Mouse (Mus musculus) MEL (cell line): ENCODE results near the gene Gm20425. TPM values are rescaled to one million over a fixed set of nuclear protein-coding genes. Genes with fewer than 3 reads are reported as not detected.

Experiments
- DNase-seq: peaks from one replicate; pipeline ENCODE4 v3.0.0; 2011; ENCODE audit warnings: low read depth, low spot score
- H3K27ac ChIP-seq: 2 replicates; pipeline ENCODE4 v1.5.1; 2012; ENCODE audit warnings: low read depth, mild to moderate bottlenecking, control low read depth, low read length, moderate library complexity; ENCODE audit not compliant: control insufficient read depth
- H3K27me3 ChIP-seq, 2 experiments: fragments of 150-350 bp in 1 of 2; sonication (generic) in 1 of 2; 2 replicates each; pipeline ENCODE4 v1.6.1; 2012; ENCODE audit warnings: low read length in 2 of 2, mild to moderate bottlenecking in 2 of 2, improper control_type of control experiment in 1 of 2, moderate library complexity in 1 of 2; ENCODE audit not compliant: insufficient read depth in 2 of 2, control insufficient read depth in 1 of 2
- H3K36me3 ChIP-seq, 2 experiments: 2 replicates each; pipeline ENCODE4 v1.6.1; 2012 to 2014; ENCODE audit warnings: low read length in 2 of 2, improper control_type of control experiment in 1 of 2, inconsistent platforms in 1 of 2, mild to moderate bottlenecking in 1 of 2; ENCODE audit not compliant: insufficient read depth in 2 of 2, control insufficient read depth in 1 of 2
- H3K4me1 ChIP-seq, 2 experiments: fragments of 150-350 bp in 1 of 2; sonication (generic) in 1 of 2; 2 replicates each; pipeline ENCODE4 v1.6.1; 2012; ENCODE audit warnings: low read length in 2 of 2, improper control_type of control experiment in 1 of 2, mild to moderate bottlenecking in 1 of 2; ENCODE audit not compliant: insufficient read depth in 2 of 2, control insufficient read depth in 1 of 2
- H3K4me3 ChIP-seq, 2 experiments: fragments of 150-350 bp in 1 of 2; sonication (generic) in 1 of 2; 2 replicates each; pipeline ENCODE4 v1.5.1; 2012; ENCODE audit warnings: low read depth in 2 of 2, low read length in 2 of 2, mild to moderate bottlenecking in 2 of 2, moderate library complexity in 2 of 2, control low read depth in 1 of 2, improper control_type of control experiment in 1 of 2; ENCODE audit not compliant: control insufficient read depth in 1 of 2, insufficient read depth in 1 of 2
- H3K79me2 ChIP-seq: 2 replicates; pipeline ENCODE4 v1.6.1; 2012; ENCODE audit warnings: mild to moderate bottlenecking, low read length, moderate library complexity; ENCODE audit not compliant: control insufficient read depth, poor library complexity, insufficient read depth
- H3K9ac ChIP-seq: 2 replicates; pipeline ENCODE4 v1.6.1; 2012; ENCODE audit warnings: low read depth, mild to moderate bottlenecking, control low read depth, low read length, moderate library complexity; ENCODE audit not compliant: control insufficient read depth, poor library complexity, severe bottlenecking
- H3K9me3 ChIP-seq: fragments of 150-350 bp; sonication (generic); replicated peaks from 2 replicates; pipeline ENCODE4 v1.6.1; 2012; ENCODE audit warnings: mild to moderate bottlenecking, low read length, improper control_type of control experiment, moderate library complexity; ENCODE audit not compliant: insufficient read depth
- CHD1 ChIP-seq: IDR thresholded peaks from 2 replicates; pipeline ENCODE4 v1.6.1; 2012; ENCODE audit warnings: low read depth, mild to moderate bottlenecking, inconsistent platforms, low read length, improper control_type of control experiment
- CHD2 ChIP-seq: IDR thresholded peaks from 2 replicates; pipeline ENCODE4 v1.6.1; 2011; ENCODE audit warnings: low read length, improper control_type of control experiment
- CTCF ChIP-seq, 3 experiments: IDR thresholded peaks in 2 of 3; conservative IDR thresholded peaks in 1 of 3; 2 replicates each; pipeline ENCODE4 v1.5.1; 2011 to 2012; ENCODE audit warnings: low read length in 3 of 3, low read depth in 2 of 3, mild to moderate bottlenecking in 2 of 3, improper control_type of control experiment in 1 of 3, inconsistent platforms in 1 of 3, mixed read lengths in 1 of 3, moderate library complexity in 1 of 3; ENCODE audit not compliant: control insufficient read depth in 1 of 3, insufficient read depth in 1 of 3, poor library complexity in 1 of 3, severe bottlenecking in 1 of 3
- EP300 ChIP-seq, 2 experiments: IDR thresholded peaks; 2 replicates each; pipeline ENCODE4 v1.6.1; 2011; ENCODE audit warnings: improper control_type of control experiment in 2 of 2, low read length in 2 of 2, low read depth in 1 of 2, mild to moderate bottlenecking in 1 of 2
- GABPA ChIP-seq: IDR thresholded peaks from 2 replicates; pipeline ENCODE4 v1.6.1; 2012; ENCODE audit warnings: low read depth, mild to moderate bottlenecking, inconsistent platforms, low read length, improper control_type of control experiment, moderate library complexity
- HCFC1 ChIP-seq: IDR thresholded peaks from 2 replicates; pipeline ENCODE4 v1.6.1; 2012; ENCODE audit warnings: low read depth, mild to moderate bottlenecking, inconsistent platforms, low read length, improper control_type of control experiment, moderate library complexity
- JUND ChIP-seq: IDR thresholded peaks from 2 replicates; pipeline ENCODE4 v1.6.1; 2011; ENCODE audit warnings: low read depth, mild to moderate bottlenecking, improper control_type of control experiment, low read length
- MAZ ChIP-seq: IDR thresholded peaks from 2 replicates; pipeline ENCODE4 v1.6.1; 2012; ENCODE audit warnings: low read depth, mild to moderate bottlenecking, inconsistent platforms, low read length, improper control_type of control experiment
- MYB ChIP-seq: IDR thresholded peaks from 2 replicates; pipeline ENCODE4 v1.6.1; 2011; ENCODE audit warnings: mild to moderate bottlenecking, low read depth, low read length, improper control_type of control experiment
- MYC ChIP-seq: IDR thresholded peaks from 2 replicates; pipeline ENCODE4 v1.6.1; 2011; ENCODE audit warnings: low read depth, mild to moderate bottlenecking, low read length, improper control_type of control experiment, moderate library complexity
- POLR2A ChIP-seq, 2 experiments: IDR thresholded peaks; 2 replicates each; pipeline ENCODE4 v1.6.1; 2011 to 2012; ENCODE audit warnings: low read length in 2 of 2, mild to moderate bottlenecking in 2 of 2, control low read depth in 1 of 2, improper control_type of control experiment in 1 of 2, low read depth in 1 of 2, moderate library complexity in 1 of 2; ENCODE audit not compliant: control insufficient read depth in 1 of 2, insufficient read depth in 1 of 2, poor library complexity in 1 of 2
- POLR2AphosphoS2 ChIP-seq: IDR thresholded peaks from 2 replicates; pipeline ENCODE4 v1.6.1; 2011; ENCODE audit warnings: low read length, improper control_type of control experiment
- POLR2AphosphoS5 ChIP-seq: IDR thresholded peaks from 2 replicates; pipeline ENCODE4 v1.6.1; 2012; ENCODE audit warnings: low read depth, borderline replicate concordance, mild to moderate bottlenecking, inconsistent platforms, low read length, moderate library complexity, mixed read lengths
- RAD21 ChIP-seq: IDR thresholded peaks from 2 replicates; pipeline ENCODE4 v1.6.1; 2011; ENCODE audit warnings: mild to moderate bottlenecking, low read depth, low read length, improper control_type of control experiment
- SIN3A ChIP-seq: IDR thresholded peaks from 2 replicates; pipeline ENCODE4 v1.6.1; 2012; ENCODE audit warnings: low read length, improper control_type of control experiment, inconsistent platforms
- SMC3 ChIP-seq: IDR thresholded peaks from 2 replicates; pipeline ENCODE4 v1.6.1; 2011; ENCODE audit warnings: low read depth, low read length, improper control_type of control experiment
- TAL1 ChIP-seq: IDR thresholded peaks from 2 replicates; pipeline ENCODE4 v1.6.1; 2012; ENCODE audit warnings: mild to moderate bottlenecking, inconsistent platforms, low read length, moderate library complexity, mixed read lengths
- TBP ChIP-seq: IDR thresholded peaks from 2 replicates; pipeline ENCODE4 v1.8.0; 2011; ENCODE audit warnings: low read depth, low read length, improper control_type of control experiment
- UBTF ChIP-seq: IDR thresholded peaks from 2 replicates; pipeline ENCODE4 v1.6.1; 2012; ENCODE audit warnings: low read depth, mild to moderate bottlenecking, inconsistent platforms, low read length, improper control_type of control experiment, moderate library complexity, borderline replicate concordance; ENCODE audit not compliant: insufficient read depth
- USF1 ChIP-seq: IDR thresholded peaks from 2 replicates; pipeline ENCODE4 v1.6.1; 2014; ENCODE audit warnings: low read depth, mild to moderate bottlenecking, inconsistent platforms, low read length, improper control_type of control experiment, moderate library complexity
- USF2 ChIP-seq, 2 experiments: IDR thresholded peaks; 2 replicates each; pipeline ENCODE4 v1.6.1; 2011 to 2012; ENCODE audit warnings: improper control_type of control experiment in 2 of 2, low read length in 2 of 2, borderline replicate concordance in 1 of 2, inconsistent platforms in 1 of 2, low read depth in 1 of 2, mild to moderate bottlenecking in 1 of 2; ENCODE audit not compliant: insufficient read depth in 1 of 2
- ZKSCAN1 ChIP-seq: IDR thresholded peaks from 2 replicates; pipeline ENCODE4 v1.6.1; 2012; ENCODE audit warnings: low read depth, mild to moderate bottlenecking, inconsistent platforms, low read length, improper control_type of control experiment, moderate library complexity
- ZMIZ1 ChIP-seq: IDR thresholded peaks from 2 replicates; pipeline ENCODE4 v1.6.1; 2012; ENCODE audit warnings: low read depth, mild to moderate bottlenecking, inconsistent platforms, low read length, improper control_type of control experiment, moderate library complexity
- polyA plus RNA-seq, 2 experiments: library from polyadenylated mRNA; stranded (reverse) in 1 of 2; unstranded in 1 of 2; fragments of >175 nt in 1 of 2; fragments of >200 nt in 1 of 2; gene quantifications; 2 replicates each; pipeline versions ENCODE4 v1.2.1 to v1.2.4; 2012; ENCODE audit warnings: low replicate concordance in 2 of 2, low read depth in 1 of 2; ENCODE audit not compliant: insufficient read length in 2 of 2, insufficient read depth in 1 of 2, missing spikeins in 1 of 2
- total RNA-seq: library from RNA; depleted of rRNA; stranded (reverse); fragments of 300-350 nt; gene quantifications from 2 replicates; pipeline ENCODE4 v1.2.3, GENCODE M21; 2012

The Gm20425 gene
- total and polyA plus RNA-seq, 3 experiments: not detected

DNA sequence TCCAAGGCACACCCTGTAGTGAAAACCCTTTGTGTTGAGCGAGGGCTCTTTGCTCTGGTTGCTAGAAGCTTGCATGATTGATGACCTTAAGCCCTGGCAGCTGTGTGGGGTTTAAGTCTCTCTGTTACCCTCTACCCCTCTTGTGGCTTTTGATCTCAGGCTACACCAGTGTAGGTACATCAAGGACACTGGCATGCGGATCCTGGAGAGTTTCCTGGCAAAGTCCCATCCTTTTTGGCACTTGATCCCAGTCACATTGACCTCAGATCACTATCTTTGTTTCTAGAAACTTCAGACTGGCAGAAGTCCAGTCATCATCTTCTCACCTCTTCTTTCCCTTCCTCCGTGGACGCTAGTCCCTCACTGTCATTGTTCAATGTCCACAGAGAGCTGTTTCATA lies 18.5 kb upstream of the Gm20425 start:
- Histone ChIP-seq H3K9me3 (no peaks in the 10 kb centered on the region), H3K79me2 (no peaks in the 10 kb centered on the region)
- TF ChIP-seq MYC (no peak), USF1 (no peak), RAD21 (no peak), POLR2A (IDR thresholded peaks at IDR 0.05; ENCODE audit: control insufficient read depth in 1 of 2, insufficient read depth in 1 of 2, low read depth in 1 of 2, low read length in 2 of 2, poor library complexity in 1 of 2) (no peak)

DNA sequence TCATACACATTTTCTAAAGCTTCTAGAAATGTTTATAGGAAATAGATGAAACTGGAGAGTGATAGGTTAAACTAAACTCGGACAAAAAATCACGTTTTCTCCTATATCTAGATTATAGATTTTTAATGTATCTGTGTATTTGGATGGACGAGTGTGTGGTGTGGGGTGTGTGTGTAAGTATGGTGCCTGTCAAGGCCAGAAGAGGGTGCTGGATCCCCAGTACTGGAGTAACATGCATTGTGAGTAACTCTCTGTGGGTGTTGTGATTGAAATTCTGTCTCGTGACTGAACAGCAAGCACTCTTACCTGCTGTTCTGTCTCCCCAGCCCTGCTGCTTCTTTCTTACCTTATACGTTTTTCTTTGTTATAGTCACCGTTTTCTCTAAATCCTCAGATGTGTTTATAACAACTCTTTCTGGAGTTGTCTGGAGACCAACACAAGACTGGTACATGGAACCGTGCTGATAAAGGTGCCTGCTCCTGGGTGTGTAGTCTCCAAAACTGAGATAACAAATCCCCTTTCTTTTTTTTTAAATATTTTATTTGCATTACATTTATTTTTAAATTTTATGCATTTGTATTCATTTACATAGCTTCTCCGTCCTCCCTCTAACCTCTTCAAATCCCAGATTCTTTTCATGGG lies 16.5 kb upstream of the Gm20425 start:
- H3K27ac ChIP-seq: no peak overlapping the region
- DNase-seq: peak; percentile 10
- no peaks in the 10 kb centered on the region; a peak in 1 of 4 replicates for H3K27me3 ChIP-seq
- no peak overlapping the region for H3K9ac ChIP-seq
- H3K79me2 ChIP-seq: no peaks in the 10 kb centered on the region
- H3K4me3 ChIP-seq: no peak overlapping the region
- TF ChIP-seq ZKSCAN1 (no peak), SIN3A (no peak), MAZ (no peak), TBP (no peak), ZMIZ1 (no peak), RAD21 (peak; percentile 9; the same call in 1 of the 2 replicates), POLR2AphosphoS2 (no peak), USF2 (IDR thresholded peaks at IDR 0.05; ENCODE audit: borderline replicate concordance in 1 of 2, insufficient read depth in 1 of 2, low read depth in 1 of 2, low read length in 2 of 2) (no peak), UBTF (no peak), MYB (no peak), CTCF (IDR thresholded peaks at IDR 0.05 in 2 of 3, conservative IDR thresholded peaks at IDR 0.05 in 1 of 3; ENCODE audit: control insufficient read depth in 1 of 3, insufficient read depth in 1 of 3, low read depth in 2 of 3, low read length in 3 of 3, poor library complexity in 1 of 3, severe bottlenecking in 1 of 3) (peak in 1 of 3 experiments; percentile 9; a peak in 1 of 6 replicates), SMC3 (peak; percentile 5; the same call in 1 of the 2 replicates), TAL1 (no peak), HCFC1 (no peak), JUND (no peak), EP300 (IDR thresholded peaks at IDR 0.05; ENCODE audit: low read depth in 1 of 2, low read length in 2 of 2) (no peak), CHD1 (no peak), CHD2 (no peak), POLR2AphosphoS5 (no peak), POLR2A (IDR thresholded peaks at IDR 0.05; ENCODE audit: control insufficient read depth in 1 of 2, insufficient read depth in 1 of 2, low read depth in 1 of 2, low read length in 2 of 2, poor library complexity in 1 of 2) (no peak), MYC (no peak), GABPA (no peak)
- no peaks in the 10 kb centered on the region for H3K4me1 ChIP-seq
- no peaks in the 10 kb centered on the region for H3K9me3 ChIP-seq
- H3K36me3 ChIP-seq: no peaks in the 10 kb centered on the region

More for the DNA sequence above, 18.5 kb upstream of the Gm20425 start:
- Histone ChIP-seq H3K36me3 (no peaks in the 10 kb centered on the region), H3K27me3 (no peaks in the 10 kb centered on the region; a peak in 2 of 4 replicates), H3K4me1 (no peaks in the 10 kb centered on the region), H3K4me3 (no peak overlapping the region), H3K9ac (no peak overlapping the region), H3K27ac (no peak overlapping the region)
- DNase-seq: no peak
